Mouse (Mus musculus): ENCODE results near the gene Gm49373. TPM values are rescaled to one million over a fixed set of nuclear protein-coding genes. Genes with fewer than 3 reads are reported as not detected.

Gm49373 gene
- polyA plus RNA-seq, 1 experiment, result 0.27 TPM

- Histone ChIP-seq H3K36me3 (ENCODE audit: control insufficient read depth, insufficient read depth, low read length) (no peaks in the 10 kb centered on the region), H3K27me3 (replicated peaks; ENCODE audit: control insufficient read depth, insufficient read depth, low read length) (no peaks in the 10 kb centered on the region), H3K4me3 (ENCODE audit: insufficient read depth, low read depth, low read length) (no peak overlapping the region), H3K27ac (ENCODE audit: insufficient read depth, low read depth, low read length) (no peak overlapping the region), H3K4me1 (ENCODE audit: control insufficient read depth, insufficient read depth, low read length) (no peaks in the 10 kb centered on the region)
- DNase-seq, result no peak
- 66% methylated on average over 4 of the region's 4 CpGs for WGBS
- TF ChIP-seq CTCF (conservative IDR thresholded peaks at IDR 0.05; ENCODE audit: insufficient read depth, insufficient read length, low read depth, low read length) (no peak), POLR2A (IDR thresholded peaks at IDR 0.05; ENCODE audit: low read depth, low read length) (no peak)
Measured at GRCm38 (mm10) chr9:21041308-21041707, 31.6 kb downstream of the Gm49373 start.

- WGBS, result 81% methylated on average over 3 of the region's 3 CpGs
- Histone ChIP-seq H3K4me3 (ENCODE audit: insufficient read depth, low read depth, low read length) (no peak overlapping the region), H3K36me3 (ENCODE audit: control insufficient read depth, insufficient read depth, low read length) (no peaks in the 10 kb centered on the region), H3K4me1 (ENCODE audit: control insufficient read depth, insufficient read depth, low read length) (no peaks in the 10 kb centered on the region), H3K27me3 (replicated peaks; ENCODE audit: control insufficient read depth, insufficient read depth, low read length) (no peaks in the 10 kb centered on the region), H3K27ac (ENCODE audit: insufficient read depth, low read depth, low read length) (no peak overlapping the region)
- no peak for TF ChIP-seq POLR2A (IDR thresholded peaks at IDR 0.05; ENCODE audit: low read depth, low read length)
- no peak for TF ChIP-seq CTCF (conservative IDR thresholded peaks at IDR 0.05; ENCODE audit: insufficient read depth, insufficient read length, low read depth, low read length)
- DNase-seq, result no peak
Measured at GRCm38 (mm10) chr9:21039779-21040178, 33.1 kb downstream of the Gm49373 start.

- no peak overlapping the region for H3K4me3 ChIP-seq (ENCODE audit: insufficient read depth, low read depth, low read length)
- 3% methylated on average over 31 of the region's 31 CpGs for WGBS
Measured at GRCm38 (mm10) chr9:21037481-21037891, 35.4 kb downstream of the Gm49373 start.

GRCm38 (mm10) chr9:21036666-21037065 is 36.2 kb downstream of the Gm49373 start:
- no peaks in the 10 kb centered on the region; the same call in 1 of the 2 replicates for H3K27me3 ChIP-seq (replicated peaks; ENCODE audit: control insufficient read depth, insufficient read depth, low read length)
- DNase-seq, result no peak
- H3K4me3 ChIP-seq (ENCODE audit: insufficient read depth, low read depth, low read length), result no peak overlapping the region
- TF ChIP-seq CTCF (conservative IDR thresholded peaks at IDR 0.05; ENCODE audit: insufficient read depth, insufficient read length, low read depth, low read length) (no peak), POLR2A (IDR thresholded peaks at IDR 0.05; ENCODE audit: low read depth, low read length) (no peak)
- WGBS, result 10% methylated on average over 22 of the region's 22 CpGs
- H3K27ac ChIP-seq (ENCODE audit: insufficient read depth, low read depth, low read length), result no peak overlapping the region
- no peaks in the 10 kb centered on the region for H3K36me3 ChIP-seq (ENCODE audit: control insufficient read depth, insufficient read depth, low read length)
- no peaks in the 10 kb centered on the region; the same call in 1 of the 2 replicates for H3K4me1 ChIP-seq (ENCODE audit: control insufficient read depth, insufficient read depth, low read length)

More at GRCm38 (mm10) chr9:21037481-21037891, 35.4 kb downstream of the Gm49373 start:
- DNase-seq, result peak; percentile 28
- Histone ChIP-seq H3K27ac (ENCODE audit: insufficient read depth, low read depth, low read length) (no peak overlapping the region), H3K4me1 (ENCODE audit: control insufficient read depth, insufficient read depth, low read length) (no peaks in the 10 kb centered on the region; the same call in 1 of the 2 replicates), H3K27me3 (replicated peaks; ENCODE audit: control insufficient read depth, insufficient read depth, low read length) (no peaks in the 10 kb centered on the region; the same call in 1 of the 2 replicates), H3K36me3 (ENCODE audit: control insufficient read depth, insufficient read depth, low read length) (no peaks in the 10 kb centered on the region)
- no peak for TF ChIP-seq CTCF (conservative IDR thresholded peaks at IDR 0.05; ENCODE audit: insufficient read depth, insufficient read length, low read depth, low read length)
- no peak for TF ChIP-seq POLR2A (IDR thresholded peaks at IDR 0.05; ENCODE audit: low read depth, low read length)

GRCm38 (mm10) chr9:21036161-21036560 is 36.7 kb downstream of the Gm49373 start:
- WGBS, result 25% methylated on average over 20 of the region's 20 CpGs
- Histone ChIP-seq H3K4me3 (ENCODE audit: insufficient read depth, low read depth, low read length) (no peak overlapping the region), H3K27ac (ENCODE audit: insufficient read depth, low read depth, low read length) (no peak overlapping the region), H3K27me3 (replicated peaks; ENCODE audit: control insufficient read depth, insufficient read depth, low read length) (no peaks in the 10 kb centered on the region; the same call in 1 of the 2 replicates), H3K4me1 (ENCODE audit: control insufficient read depth, insufficient read depth, low read length) (no peaks in the 10 kb centered on the region; the same call in 1 of the 2 replicates), H3K36me3 (ENCODE audit: control insufficient read depth, insufficient read depth, low read length) (no peaks in the 10 kb centered on the region)
- TF ChIP-seq POLR2A (IDR thresholded peaks at IDR 0.05; ENCODE audit: low read depth, low read length) (no peak), CTCF (conservative IDR thresholded peaks at IDR 0.05; ENCODE audit: insufficient read depth, insufficient read length, low read depth, low read length) (no peak)
- no peak for DNase-seq

- H3K27ac ChIP-seq (ENCODE audit: insufficient read depth, low read depth, low read length), result no peak overlapping the region
- TF ChIP-seq CTCF (conservative IDR thresholded peaks at IDR 0.05; ENCODE audit: insufficient read depth, insufficient read length, low read depth, low read length) (no peak), POLR2A (IDR thresholded peaks at IDR 0.05; ENCODE audit: low read depth, low read length) (no peak)
Measured at GRCm38 (mm10) chr9:21035586-21035985, 37.3 kb downstream of the Gm49373 start.

GRCm38 (mm10) chr9:21034481-21035085 is 38.3 kb downstream of the Gm49373 start:
- WGBS, result 17% methylated on average over 17 of the region's 17 CpGs
- H3K27ac ChIP-seq (ENCODE audit: insufficient read depth, low read depth, low read length), result no peak overlapping the region
- TF ChIP-seq POLR2A (IDR thresholded peaks at IDR 0.05; ENCODE audit: low read depth, low read length) (no peak), CTCF (conservative IDR thresholded peaks at IDR 0.05; ENCODE audit: insufficient read depth, insufficient read length, low read depth, low read length) (no peak)
- no peaks in the 10 kb centered on the region for H3K36me3 ChIP-seq (ENCODE audit: control insufficient read depth, insufficient read depth, low read length)
- peaks cover 4% of the 10 kb centered on the region; the same call in 1 of the 2 replicates for H3K4me1 ChIP-seq (ENCODE audit: control insufficient read depth, insufficient read depth, low read length)
- H3K4me3 ChIP-seq (ENCODE audit: insufficient read depth, low read depth, low read length), result no peak overlapping the region
- H3K27me3 ChIP-seq (replicated peaks; ENCODE audit: control insufficient read depth, insufficient read depth, low read length), result no peaks in the 10 kb centered on the region; the same call in 1 of the 2 replicates
- DNase-seq, result no peak

More at GRCm38 (mm10) chr9:21035586-21035985, 37.3 kb downstream of the Gm49373 start:
- H3K36me3 ChIP-seq (ENCODE audit: control insufficient read depth, insufficient read depth, low read length), result no peaks in the 10 kb centered on the region
- DNase-seq, result no peak
- no peaks in the 10 kb centered on the region; the same call in 1 of the 2 replicates for H3K4me1 ChIP-seq (ENCODE audit: control insufficient read depth, insufficient read depth, low read length)
- 44% methylated on average over 9 of the region's 9 CpGs for WGBS
- no peak overlapping the region for H3K4me3 ChIP-seq (ENCODE audit: insufficient read depth, low read depth, low read length)
- no peaks in the 10 kb centered on the region; the same call in 1 of the 2 replicates for H3K27me3 ChIP-seq (replicated peaks; ENCODE audit: control insufficient read depth, insufficient read depth, low read length)
